Mouse (Mus musculus) cerebellum, adult 11 months (tissue): ENCODE data around the gene Ren1.

Source experiments
- DNase-seq: peaks from one replicate; pipeline ENCODE4 v3.0.0; 2022

Ren1 gene

GRCm38 (mm10) chr1:133379254-133379985 lies 29.1 kb downstream of the Ren1 start:
- no peak for DNase-seq

GRCm38 (mm10) chr1:133379986-133380320 lies 29.6 kb downstream of the Ren1 start:
- no peak for DNase-seq

- DNase-seq, result no peak
Observed at GRCm38 (mm10) chr1:133380347-133381065, 30.2 kb downstream of the Ren1 start.

GRCm38 (mm10) chr1:133382008-133382407 lies 31.7 kb downstream of the Ren1 start:
- no peak for DNase-seq

GRCm38 (mm10) chr1:133382552-133383155 lies 32.3 kb downstream of the Ren1 start:
- no peak for DNase-seq

- DNase-seq, result no peak
Observed at GRCm38 (mm10) chr1:133383157-133383783, 33.0 kb downstream of the Ren1 start.

- peak; percentile 15 for DNase-seq
Observed at GRCm38 (mm10) chr1:133385506-133385905, 35.2 kb downstream of the Ren1 start.

GRCm38 (mm10) chr1:133386209-133386608 lies 35.9 kb downstream of the Ren1 start:
- DNase-seq, result no peak

GRCm38 (mm10) chr1:133387539-133388268 lies 37.4 kb downstream of the Ren1 start:
- no peak for DNase-seq

- DNase-seq, result no peak
Observed at GRCm38 (mm10) chr1:133394702-133395101, 44.4 kb downstream of the Ren1 start.

- DNase-seq, result no peak
Observed at GRCm38 (mm10) chr1:133396693-133397092, 46.4 kb downstream of the Ren1 start.

GRCm38 (mm10) chr1:133397094-133397482 lies 46.8 kb downstream of the Ren1 start:
- no peak for DNase-seq

- DNase-seq, result no peak
Observed at GRCm38 (mm10) chr1:133397483-133398237, 47.4 kb downstream of the Ren1 start.

GRCm38 (mm10) chr1:133400014-133400725 lies 49.9 kb downstream of the Ren1 start:
- no peak for DNase-seq

- DNase-seq, result no peak
Observed at GRCm38 (mm10) chr1:133404005-133404404, 53.7 kb downstream of the Ren1 start.

- no peak for DNase-seq
Observed at GRCm38 (mm10) chr1:133406614-133407013, 56.3 kb downstream of the Ren1 start.

GRCm38 (mm10) chr1:133407436-133407835 lies 57.1 kb downstream of the Ren1 start:
- DNase-seq, result no peak

- no peak for DNase-seq
Observed at GRCm38 (mm10) chr1:133408321-133408720, 58.0 kb downstream of the Ren1 start.

GRCm38 (mm10) chr1:133408880-133409516 lies 58.7 kb downstream of the Ren1 start:
- no peak for DNase-seq

GRCm38 (mm10) chr1:133409786-133410185 lies 59.5 kb downstream of the Ren1 start:
- no peak for DNase-seq
